Comparison of ENCODE assay signal across 8 mouse cellular contexts in the genomic region with DNA sequence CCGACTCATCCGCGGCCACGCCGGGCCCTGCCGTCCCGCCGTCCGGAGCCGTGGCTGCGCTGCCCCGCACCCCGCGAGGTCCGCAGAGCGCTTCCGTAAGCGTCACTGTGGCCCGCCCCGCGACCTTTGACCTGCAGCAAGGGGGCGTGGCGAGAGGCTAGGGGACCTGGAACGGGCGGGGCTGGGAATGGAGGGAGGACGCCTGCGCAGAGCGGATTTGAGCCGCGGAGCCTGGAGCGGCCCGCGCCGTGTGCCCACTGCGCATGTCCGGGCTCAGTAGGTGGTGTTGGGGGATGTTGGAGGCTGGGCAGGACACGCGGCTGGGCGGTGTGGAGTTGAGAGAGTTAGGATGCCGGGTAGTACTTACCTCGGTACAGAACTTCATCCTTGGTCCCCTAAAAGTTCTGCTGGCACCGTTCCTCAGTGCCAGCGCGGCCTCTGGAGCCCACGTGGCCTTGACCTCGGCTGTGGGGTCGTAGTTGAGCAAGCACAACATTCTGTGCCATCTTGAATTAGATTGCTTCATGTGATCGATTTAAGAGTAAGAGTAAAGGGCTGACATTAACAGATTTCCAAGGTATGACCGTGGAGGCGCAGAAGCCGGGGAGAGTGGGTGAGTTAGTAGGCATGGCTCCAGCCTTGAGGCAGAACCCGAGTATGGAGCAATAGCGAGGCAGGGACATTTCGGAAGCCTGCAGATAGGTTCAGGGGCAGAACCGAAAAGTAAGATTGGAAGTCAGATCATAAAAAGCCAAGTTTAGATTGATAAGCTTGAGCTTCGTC. TPM values are rescaled to one million over a fixed set of nuclear protein-coding genes. Genes with fewer than 3 reads are reported as not detected.
DNase-seq lines count a peak whose midpoint lies in the region; ATAC-seq and TF ChIP-seq lines count a peak whose summit lies in the region.

A gene (minus strand): TSS at position 93 of the 783 bp plus-strand sequence.

- no peak for TF ChIP-seq CTCF in heart, adult 2 months (IDR thresholded peaks at IDR 0.05)

- H3K9ac ChIP-seq in embryonic facial prominence, embryonic 14.5 days (ENCODE audit: low read depth, low read length): peak within 1 kb of the TSS; percentile 87
- H3K9ac ChIP-seq in heart, adult 2 months (ENCODE audit: low read depth, low read length): peak within 1 kb of the TSS; percentile 87
- peak within 1 kb of the TSS; percentile 85 for H3K9ac ChIP-seq in limb, embryonic 13.5 days
- peak within 1 kb of the TSS; percentile 75 for H3K9ac ChIP-seq in midbrain, embryonic 16.5 days (ENCODE audit: low read depth, low read length)

- peaks cover 14% of the 10 kb centered on the region; the same call in 1 of the 2 replicates for H3K36me3 ChIP-seq in embryonic facial prominence, embryonic 14.5 days (ENCODE audit: control insufficient read depth, insufficient read depth, low read length)
- H3K36me3 ChIP-seq in heart, adult 2 months (ENCODE audit: control insufficient read depth, insufficient read depth, low read length): no peaks in the 10 kb centered on the region; the same call in 1 of the 2 replicates
- peaks cover 9% of the 10 kb centered on the region for H3K36me3 ChIP-seq in limb, embryonic 13.5 days
- no peaks in the 10 kb centered on the region for H3K36me3 ChIP-seq in midbrain, embryonic 16.5 days (ENCODE audit: control insufficient read depth, insufficient read depth, low read length)

- intact Hi-C loops in heart, adult 2 months (cut with DNase I): no loop called here

- 6% methylated on average over 41 of the region's 56 CpGs for WGBS in embryonic facial prominence, embryonic 14.5 days
- 7% methylated on average over 56 of the region's 56 CpGs for WGBS in heart, adult 2 months
- WGBS in limb, embryonic 13.5 days: 5% methylated on average over 52 of the region's 56 CpGs
- WGBS in midbrain, embryonic 16.5 days: 6% methylated on average over 56 of the region's 56 CpGs

- H3K27me3 ChIP-seq in embryonic facial prominence, embryonic 14.5 days (replicated peaks; ENCODE audit: control insufficient read depth, insufficient read depth, low read length): no peaks in the 10 kb centered on the region
- H3K27me3 ChIP-seq in heart, adult 2 months (ENCODE audit: control insufficient read depth, insufficient read depth, low read length): no peaks in the 10 kb centered on the region
- H3K27me3 ChIP-seq in limb, embryonic 13.5 days: no peaks in the 10 kb centered on the region
- H3K27me3 ChIP-seq in midbrain, embryonic 16.5 days (ENCODE audit: control insufficient read depth, insufficient read depth, low read depth, low read length): no peaks in the 10 kb centered on the region

- no peak for TF ChIP-seq EP300 in heart, adult 2 months (IDR thresholded peaks at IDR 0.05; ENCODE audit: insufficient read depth, low read depth, low read length)

- peak; percentile 95 for DNase-seq in 3T3-L1 (ENCODE audit: low read depth, low spot score)
- DNase-seq in adrenal gland, postnatal 4 days (ENCODE audit: low spot score in 2 of 2): peak; percentile 97 to 98
- peak; percentile 98 for DNase-seq in embryonic facial prominence, embryonic 14.5 days (ENCODE audit: low spot score)
- DNase-seq in heart, adult 2 months: peak; percentile 98 to 100
- peak; percentile 97 to 99 for DNase-seq in kidney, adult 8-10 months
- peak; percentile 99 for DNase-seq in spleen, postnatal 10 days (ENCODE audit: low spot score in 2 of 2)

- TF ChIP-seq POLR2A in heart, adult 2 months (IDR thresholded peaks at IDR 0.05; ENCODE audit: insufficient read depth, low read depth, low read length): peak; percentile 78

- H3K4me3 ChIP-seq in embryonic facial prominence, embryonic 14.5 days (ENCODE audit: low read depth, low read length): peak within 1 kb of the TSS; percentile 91
- peak within 1 kb of the TSS; percentile 50 for H3K4me3 ChIP-seq in heart, adult 2 months
- peak within 1 kb of the TSS; percentile 88 for H3K4me3 ChIP-seq in limb, embryonic 13.5 days
- peak within 1 kb of the TSS; percentile 91 for H3K4me3 ChIP-seq in midbrain, embryonic 16.5 days (ENCODE audit: low read depth, low read length)

- peaks cover 16% of the 10 kb centered on the region for H3K4me1 ChIP-seq in embryonic facial prominence, embryonic 14.5 days (ENCODE audit: control insufficient read depth, insufficient read depth, low read length)
- peaks cover 9% of the 10 kb centered on the region for H3K4me1 ChIP-seq in heart, adult 2 months (ENCODE audit: control insufficient read depth, insufficient read depth, low read length)
- H3K4me1 ChIP-seq in limb, embryonic 13.5 days: peaks cover 23% of the 10 kb centered on the region
- peaks cover 19% of the 10 kb centered on the region for H3K4me1 ChIP-seq in midbrain, embryonic 16.5 days (ENCODE audit: control insufficient read depth, insufficient read depth, low read length)

- peak within 1 kb of the TSS; percentile 72; the same call in 1 of the 2 replicates for H3K27ac ChIP-seq in embryonic facial prominence, embryonic 14.5 days (replicated peaks; ENCODE audit: low read depth, low read length)
- H3K27ac ChIP-seq in heart, adult 2 months: peak within 1 kb of the TSS; percentile 69
- H3K27ac ChIP-seq in limb, embryonic 13.5 days: peak within 1 kb of the TSS; percentile 61; the same call in 1 of the 2 replicates
- H3K27ac ChIP-seq in midbrain, embryonic 16.5 days (ENCODE audit: low read length): peak within 1 kb of the TSS; percentile 74

- H3K9me3 ChIP-seq in embryonic facial prominence, embryonic 14.5 days (ENCODE audit: control insufficient read depth, low read length): no peaks in the 10 kb centered on the region
- no peaks in the 10 kb centered on the region for H3K9me3 ChIP-seq in limb, embryonic 13.5 days
- H3K9me3 ChIP-seq in midbrain, embryonic 16.5 days (replicated peaks; ENCODE audit: control insufficient read depth, low read length, poor library complexity, severe bottlenecking): no peaks in the 10 kb centered on the region

- peak within 1 kb of the TSS; percentile 82 for H3K4me2 ChIP-seq in embryonic facial prominence, embryonic 14.5 days (ENCODE audit: low read depth, low read length)
- H3K4me2 ChIP-seq in limb, embryonic 13.5 days (replicated peaks): peak within 1 kb of the TSS; percentile 89
- H3K4me2 ChIP-seq in midbrain, embryonic 16.5 days (ENCODE audit: low read length): peak within 1 kb of the TSS; percentile 87

- ATAC-seq in embryonic facial prominence, embryonic 14.5 days (ENCODE audit: low read depth): peak; percentile 98
- peak; percentile 99 for ATAC-seq in limb, embryonic 13.5 days (ENCODE audit: low FRiP score, low read depth)
- peak; percentile 98 for ATAC-seq in midbrain, embryonic 16.5 days

- H3K79me2 ChIP-seq in heart, adult 2 months (replicated peaks; ENCODE audit: control insufficient read depth, insufficient read depth, low read length): peaks cover 2% of the 10 kb centered on the region; the same call in 1 of the 2 replicates

RNA-seq across cellular contexts. Expression of the gene that starts here (rescaled TPM):
- total RNA-seq in adrenal gland, postnatal 4 days (2021): 10 to 100 TPM; 42.7 to 43.5 TPM
- 39.7 and 41.3 TPM in 2 replicates for polyA plus RNA-seq in embryonic facial prominence, embryonic 14.5 days (2014; fragmentation: Nextera tagmentation; extraction: Ambion mirVana)
- total RNA-seq in heart, adult 2 months (2021): 10 to 100 TPM; 24.6 to 26.1 TPM
- polyA plus RNA-seq in heart, adult 2 months (2012; rRNA removed): 18.7 and 22.5 TPM in 2 replicates
- 28.7 and 28.9 TPM in 2 replicates for polyA plus RNA-seq in limb, embryonic 13.5 days (2015; fragmentation: Nextera tagmentation; extraction: Ambion mirVana)
- 20.7 and 21.6 TPM in 2 replicates for polyA plus RNA-seq in midbrain, embryonic 16.5 days (2015; fragmentation: Nextera tagmentation; extraction: Ambion mirVana)

Comparison
In these comparisons a context has a peak if more than half of its experiments do, and no peak if none do; other contexts are left out.
1. Peak in every context shown above with its lines: DNase-seq, ATAC-seq, H3K4me3 ChIP-seq and H3K27ac ChIP-seq.